Mouse (Mus musculus): ENCODE measurements around the gene Src.

DNA sequence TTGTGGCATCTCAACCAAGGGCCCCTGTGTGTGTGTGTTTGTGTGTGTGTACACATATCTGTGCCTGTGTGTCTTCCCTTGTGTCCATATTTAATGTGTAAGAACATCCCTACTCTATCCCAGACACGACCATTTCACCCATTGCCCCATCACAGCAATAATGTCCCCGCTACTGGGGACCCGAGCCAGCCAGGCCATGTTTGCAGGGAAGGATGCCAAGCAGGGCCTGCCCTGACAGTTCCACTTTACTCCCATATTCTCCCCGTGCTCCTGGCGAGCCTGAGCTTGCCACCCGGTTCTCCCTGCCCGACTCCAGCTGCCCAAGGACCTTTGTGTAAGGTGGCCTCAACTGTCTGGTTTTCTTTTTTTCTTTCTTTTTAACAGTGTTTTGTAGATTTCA is 53.0 kb downstream of the Src start:
- no peak for TF ChIP-seq CTCF (IDR thresholded peaks at IDR 0.05; ENCODE audit: insufficient read depth, low read length)
- no peak for TF ChIP-seq POLR2A (IDR thresholded peaks at IDR 0.05; ENCODE audit: borderline replicate concordance, extremely low read depth, low read depth, low read length)
